Mouse (Mus musculus) cerebellum, postnatal 10 days (tissue): ENCODE data around the gene Inpp5k.
"Not testable (repeated sequence)": the region's sequence is repeated elsewhere in the genome, so short reads cannot be mapped to it uniquely, and the experiment has no call there.

Experiments used
- DNase-seq, 2 experiments: peaks; one replicate each; pipeline ENCODE4 v3.0.0; 2021; ENCODE audit warnings: mixed read lengths in 2 of 2

Gene Inpp5k

DNA sequence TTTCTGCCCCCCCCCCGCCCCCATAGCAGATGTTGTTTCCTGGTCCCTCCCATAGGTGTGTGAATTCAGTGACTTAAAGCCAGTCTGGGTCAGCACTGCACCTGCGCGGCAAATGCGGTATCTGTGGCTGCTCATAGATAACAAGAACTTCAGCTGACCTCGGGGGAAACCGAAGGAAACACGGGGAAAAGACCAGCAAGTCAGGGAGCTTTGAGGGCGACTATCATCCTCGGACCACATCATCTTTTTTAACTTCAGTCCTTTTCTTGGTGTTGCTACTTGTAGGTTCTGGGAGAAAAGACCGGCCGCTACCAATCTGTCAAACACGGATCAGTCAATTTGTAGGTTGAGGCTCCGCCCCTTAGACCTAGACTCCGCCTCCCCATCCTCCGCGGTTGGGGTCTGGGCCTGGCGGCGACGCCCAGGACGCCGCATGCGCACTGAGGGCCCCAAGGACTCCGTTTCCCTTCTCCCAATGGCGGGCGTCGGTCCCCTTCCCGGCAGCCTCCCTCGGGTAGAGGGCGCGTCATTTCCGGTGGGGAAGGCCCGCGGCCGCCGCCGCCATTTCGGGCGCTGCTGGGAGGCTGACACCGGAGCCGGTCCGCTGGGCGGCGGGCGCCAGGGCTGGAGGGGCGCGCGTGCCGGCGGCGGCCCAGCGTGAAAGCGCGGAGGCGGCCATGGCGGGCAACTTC is 48.1 kb downstream of the Inpp5k start, which contains the start of gene Crk:
TSS of gene Crk (plus strand) at position 513 of the 692 bp plus-strand sequence.
- peak; percentile 98 to 99 for DNase-seq

DNA sequence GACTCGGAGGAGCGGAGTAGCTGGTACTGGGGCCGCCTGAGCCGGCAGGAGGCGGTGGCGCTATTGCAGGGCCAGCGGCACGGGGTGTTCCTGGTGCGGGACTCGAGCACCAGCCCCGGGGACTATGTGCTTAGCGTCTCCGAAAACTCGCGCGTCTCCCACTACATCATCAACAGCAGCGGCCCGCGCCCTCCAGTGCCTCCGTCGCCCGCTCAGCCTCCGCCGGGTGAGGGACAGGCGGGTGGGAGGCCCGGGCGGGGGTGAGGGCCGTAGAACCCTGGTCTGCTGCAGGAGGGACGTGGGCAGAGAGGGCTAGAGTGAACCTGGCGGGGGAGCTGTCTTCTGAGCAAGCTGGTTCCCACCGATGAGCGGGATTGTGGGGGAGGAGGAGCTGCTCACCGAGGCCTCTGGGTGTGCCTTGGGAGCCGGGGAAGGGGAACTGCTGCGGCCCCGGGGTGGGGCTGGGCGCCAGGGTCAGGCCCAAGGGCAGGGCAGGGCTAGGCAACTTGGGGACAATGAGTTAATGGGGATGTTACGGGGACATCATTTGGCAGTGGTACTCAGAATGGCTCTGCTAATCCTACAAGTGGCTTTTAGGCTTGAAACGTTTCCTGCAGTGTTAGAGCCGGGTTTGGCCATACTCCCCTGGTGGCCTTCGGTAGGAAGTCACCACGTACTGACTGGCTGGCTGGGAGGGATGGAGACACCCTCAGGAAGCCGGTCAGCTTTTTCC is 48.8 kb downstream of the Inpp5k start:
- peak in 1 of 2 experiments; percentile 65 for DNase-seq

DNA sequence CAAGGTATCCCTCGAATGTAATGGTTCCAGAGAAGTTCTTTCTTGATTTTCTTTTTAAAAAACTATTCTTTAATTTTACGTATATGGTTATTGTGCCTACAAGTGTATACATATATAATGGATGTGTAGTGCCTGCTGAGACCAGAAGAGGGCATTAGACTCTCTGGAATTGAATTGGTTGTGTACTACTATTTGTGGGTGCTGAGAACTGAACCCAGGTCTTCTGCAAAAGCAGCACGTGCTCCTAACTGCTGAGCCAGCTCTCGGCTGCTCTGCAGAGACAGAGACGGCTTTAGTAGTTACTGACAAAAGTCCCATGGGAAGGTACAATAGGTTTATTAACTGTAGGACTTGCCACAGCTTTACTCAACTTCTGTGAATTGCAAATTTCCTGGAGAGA is 53.7 kb downstream of the Inpp5k start:
- DNase-seq: no peak

DNA sequence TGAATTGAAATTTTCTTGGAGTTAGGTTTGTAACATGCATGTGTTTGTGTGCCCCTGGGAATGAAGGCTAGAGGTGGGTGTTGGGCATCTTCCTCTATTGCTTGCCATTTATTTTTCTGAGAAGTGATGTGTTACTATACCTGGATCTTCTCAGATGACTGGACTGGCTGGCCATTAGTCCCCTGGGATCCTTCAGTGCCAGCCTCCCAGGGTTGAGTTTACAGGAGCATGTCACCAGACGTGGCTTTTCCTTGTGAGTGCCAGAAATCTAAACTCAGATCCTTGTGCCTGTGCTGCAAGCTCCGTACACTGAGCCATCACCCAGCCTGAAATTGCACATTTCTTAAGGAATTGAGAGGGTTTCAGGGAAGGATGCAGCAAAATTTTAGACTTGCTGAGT is 54.2 kb downstream of the Inpp5k start:
- DNase-seq: peak; percentile 16 to 23

DNA sequence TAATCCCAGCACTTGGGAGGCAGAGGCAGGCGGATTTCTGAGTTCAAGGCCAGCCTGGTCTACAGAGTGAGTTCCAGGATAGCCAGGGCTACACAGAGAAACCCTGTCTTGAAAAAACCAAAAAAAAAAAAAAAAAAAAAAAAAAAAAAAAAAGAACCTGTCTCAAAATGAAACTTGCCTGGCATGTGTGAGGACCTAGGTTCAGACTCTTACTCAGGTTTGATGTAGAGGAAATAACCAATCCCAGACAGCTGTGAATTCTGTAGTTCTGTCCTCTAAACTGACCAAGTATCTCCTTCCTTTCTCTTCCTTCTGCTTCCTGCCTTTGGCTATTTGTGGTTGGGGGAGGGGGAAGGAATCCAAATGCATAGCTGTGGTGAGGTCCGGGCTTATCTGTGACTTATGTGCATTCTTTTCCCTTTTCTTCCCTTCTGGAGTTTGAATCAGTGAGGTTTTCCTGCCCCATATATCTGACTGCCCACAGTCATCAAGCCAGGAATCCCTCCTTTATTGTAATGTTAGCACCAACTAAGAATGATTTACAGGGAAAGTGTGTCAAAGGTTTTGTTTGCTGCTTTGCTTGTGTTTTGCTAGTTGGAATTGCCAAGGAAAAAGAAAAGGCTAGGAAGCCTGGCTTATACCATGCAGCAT is 56.7 kb downstream of the Inpp5k start:
- DNase-seq: no peak

DNA sequence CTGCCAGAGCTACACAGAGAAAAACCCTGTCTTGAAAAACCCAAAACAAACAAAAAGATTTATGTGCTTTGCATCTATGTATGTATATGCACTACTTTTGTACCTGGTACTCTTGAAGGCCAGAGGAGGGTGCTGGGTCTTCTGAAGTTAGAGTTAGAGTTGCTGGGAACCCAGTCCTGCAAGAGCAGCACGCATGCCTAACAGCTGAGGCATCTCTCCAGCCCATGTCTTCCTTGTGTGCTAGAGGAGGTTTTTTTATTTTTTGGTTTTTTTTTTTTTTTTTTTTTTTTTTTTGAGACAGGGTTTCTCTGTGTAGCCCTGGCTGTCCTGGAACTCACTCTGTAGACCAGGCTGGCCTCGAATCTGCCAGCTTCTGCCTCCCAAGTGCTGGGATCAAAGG is 57.3 kb downstream of the Inpp5k start:
- no peak for DNase-seq

DNA sequence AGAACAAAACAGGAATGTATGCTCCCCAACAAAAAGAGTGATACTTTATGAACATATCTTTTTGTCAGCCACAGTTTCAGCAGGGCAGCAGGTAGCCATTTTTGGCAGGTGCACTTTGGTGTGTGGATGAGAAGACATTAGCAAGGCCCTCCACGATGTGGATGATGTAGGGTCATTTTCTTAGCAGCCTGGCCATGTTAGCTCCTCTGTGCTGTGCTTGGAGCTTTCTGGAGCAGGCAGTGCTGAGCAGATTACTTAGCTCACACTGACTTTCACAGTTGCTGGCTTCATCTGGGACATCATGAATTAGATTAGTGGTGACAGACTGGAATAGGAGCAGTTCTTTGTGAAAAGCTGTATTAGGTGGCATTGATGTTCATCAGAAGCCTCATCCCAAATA is 59.2 kb downstream of the Inpp5k start:
- no peak for DNase-seq

DNA sequence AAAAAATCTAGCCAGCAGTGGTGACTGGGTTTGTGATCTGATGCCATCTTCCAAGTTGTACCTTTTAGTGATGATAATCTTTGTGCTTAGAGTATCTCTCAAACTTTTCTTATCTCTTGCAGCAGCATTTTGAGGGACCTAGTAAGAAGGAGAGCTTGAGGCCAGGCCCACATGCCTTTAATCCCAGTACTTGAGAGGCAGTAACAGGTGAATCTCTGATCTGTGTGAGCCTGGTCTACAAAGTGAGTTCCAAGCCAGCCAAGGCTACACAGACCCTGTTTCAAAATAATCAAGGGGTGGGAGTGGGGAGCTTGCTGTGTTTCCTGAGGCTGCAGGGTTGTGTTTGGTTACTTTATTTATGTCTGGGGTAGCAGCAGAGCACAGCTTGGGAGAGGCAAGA is 60.3 kb downstream of the Inpp5k start:
- DNase-seq: no peak

DNA sequence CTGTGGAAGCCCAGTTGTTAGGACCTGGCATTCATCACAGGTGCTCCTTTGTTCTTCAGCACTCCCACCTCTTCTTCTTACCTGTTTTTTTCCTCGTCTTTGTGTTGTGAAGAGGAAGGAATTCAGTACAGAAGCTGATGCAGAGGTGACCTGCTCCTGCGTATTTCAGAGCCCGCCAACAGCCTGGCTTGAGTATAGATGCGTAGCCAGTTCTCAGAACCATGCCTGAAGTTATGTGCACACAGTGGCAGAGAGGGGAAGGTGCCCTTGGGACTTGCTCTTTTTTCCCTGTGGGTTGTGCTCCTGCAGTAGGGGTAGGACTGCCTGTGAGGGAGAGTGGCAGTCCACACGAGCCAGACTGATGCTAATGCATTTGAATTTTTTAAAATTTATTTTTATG is 62.8 kb downstream of the Inpp5k start:
- DNase-seq: no peak

DNA sequence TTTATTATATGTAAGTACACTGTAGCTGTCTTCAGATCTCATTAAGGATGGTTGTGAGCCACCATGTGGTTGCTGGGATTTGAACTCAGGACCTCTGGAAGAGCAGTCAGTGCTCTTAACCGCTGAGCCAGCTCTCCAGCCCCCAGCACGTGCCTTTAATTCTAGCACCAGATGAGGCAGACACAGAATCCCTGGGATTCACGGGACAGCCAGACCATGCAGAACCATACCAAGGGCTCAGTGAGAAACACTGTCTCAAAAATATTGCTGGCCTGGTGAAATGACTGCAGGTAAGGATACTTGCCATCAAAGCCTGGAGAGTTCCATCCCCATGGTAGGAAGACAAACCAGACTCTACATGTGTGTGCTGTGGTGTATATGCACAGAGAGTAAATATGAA is 66.7 kb downstream of the Inpp5k start:
- DNase-seq: not testable (repeated sequence)
